Mouse (Mus musculus): ENCODE measurements at regions not wholly inside any gene's neighbourhood (a gene's known extent, or its start where the extent isn't known, plus 50 kb on each side); places are given as distances from the start of the nearest gene placed in this dataset.
A peak's percentile ranks its signal among the peaks of the same experiment; 100 is the strongest.

GRCm38 (mm10) chr8:67143479-67143878 is 283.5 kb downstream of the Naf1 start:
- peak; percentile 18 for DNase-seq (ENCODE audit: low spot score)

- no peak for DNase-seq (ENCODE audit: low spot score)
Measured at GRCm38 (mm10) chr8:67181741-67182140, 321.7 kb downstream of the Naf1 start.

GRCm38 (mm10) chr8:67199213-67199612 is 324.4 kb upstream of the Nat3 start:
- DNase-seq (ENCODE audit: low spot score), result no peak

- DNase-seq (ENCODE audit: low spot score), result no peak
Measured at GRCm38 (mm10) chr8:67206064-67206463, 317.6 kb upstream of the Nat3 start.

- DNase-seq (ENCODE audit: low spot score), result peak; percentile 49
Measured at GRCm38 (mm10) chr8:67231921-67232701, 291.5 kb upstream of the Nat3 start.

- DNase-seq (ENCODE audit: low spot score), result no peak
Measured at GRCm38 (mm10) chr8:67238934-67239333, 284.7 kb upstream of the Nat3 start.

GRCm38 (mm10) chr8:67278759-67279158 is 244.9 kb upstream of the Nat3 start:
- no peak for DNase-seq (ENCODE audit: low spot score)

GRCm38 (mm10) chr8:67279449-67279848 is 244.2 kb upstream of the Nat3 start:
- DNase-seq (ENCODE audit: low spot score), result no peak

GRCm38 (mm10) chr8:67310494-67310893 is 213.2 kb upstream of the Nat3 start:
- no peak for DNase-seq (ENCODE audit: low spot score)

GRCm38 (mm10) chr8:67317371-67317770 is 206.3 kb upstream of the Nat3 start:
- DNase-seq (ENCODE audit: low spot score), result no peak

GRCm38 (mm10) chr8:67318675-67319074 is 205.0 kb upstream of the Nat3 start:
- no peak for DNase-seq (ENCODE audit: low spot score)

- DNase-seq (ENCODE audit: low spot score), result no peak
Measured at GRCm38 (mm10) chr8:67320535-67320934, 203.1 kb upstream of the Nat3 start.

GRCm38 (mm10) chr8:67328439-67328838 is 195.2 kb upstream of the Nat3 start:
- DNase-seq (ENCODE audit: low spot score), result peak; percentile 63

GRCm38 (mm10) chr8:67377061-67377460 is 146.6 kb upstream of the Nat3 start:
- peak; percentile 15 for DNase-seq (ENCODE audit: low spot score)

- peak; percentile 77 for DNase-seq (ENCODE audit: low spot score)
Measured at GRCm38 (mm10) chr8:67405947-67406346, 117.7 kb upstream of the Nat3 start.

- DNase-seq (ENCODE audit: low spot score), result no peak
Measured at GRCm38 (mm10) chr8:67414826-67415225, 108.8 kb upstream of the Nat3 start.

- DNase-seq (ENCODE audit: low spot score), result peak; percentile 56
Measured at GRCm38 (mm10) chr8:67422521-67422920, 101.1 kb upstream of the Nat3 start.

All from adipocyte (in vitro differentiated cells).